Mouse (Mus musculus) macrophage (primary cell): ENCODE data around the gene Scaf11. TPM values are rescaled to one million over a fixed set of nuclear protein-coding genes. Genes with fewer than 3 reads are reported as not detected.

Source experiments
- H3K27ac ChIP-seq: fragments of 350-480 bp; formaldehyde crosslinking; 2 replicates; pipeline ENCODE4 v1.9.0; 2021
- H3K36me3 ChIP-seq: fragments of 350-480 bp; formaldehyde crosslinking; 2 replicates; pipeline ENCODE4 v1.9.0; 2021; ENCODE audit errors: inconsistent target
- H3K4me3 ChIP-seq: fragments of 350-480 bp; formaldehyde crosslinking; 2 replicates; pipeline ENCODE4 v1.9.0; 2021; ENCODE audit errors: inconsistent target
- H3K79me2 ChIP-seq: fragments of 350-480 bp; formaldehyde crosslinking; 2 replicates; pipeline ENCODE4 v1.9.0; 2021; ENCODE audit errors: inconsistent target
- WGBS: methylation state at CpG from one replicate; pipeline ENCODE4 v1.1.7; 2026; ENCODE audit warnings: inconsistent platforms; ENCODE audit not compliant: missing documents; 5-methylcytosine and 5-hydroxymethylcytosine counted together
- polyA plus RNA-seq: library from polyadenylated mRNA; stranded (reverse); fragments of 250-400 nt; gene quantifications from 3 replicates; pipeline ENCODE4 v1.2.4, GENCODE M21; 2018; ENCODE audit warnings: inconsistent platforms

Gene Scaf11
- polyA plus RNA-seq, 1 experiment from 2014 or later, result 51.0 TPM

DNA sequence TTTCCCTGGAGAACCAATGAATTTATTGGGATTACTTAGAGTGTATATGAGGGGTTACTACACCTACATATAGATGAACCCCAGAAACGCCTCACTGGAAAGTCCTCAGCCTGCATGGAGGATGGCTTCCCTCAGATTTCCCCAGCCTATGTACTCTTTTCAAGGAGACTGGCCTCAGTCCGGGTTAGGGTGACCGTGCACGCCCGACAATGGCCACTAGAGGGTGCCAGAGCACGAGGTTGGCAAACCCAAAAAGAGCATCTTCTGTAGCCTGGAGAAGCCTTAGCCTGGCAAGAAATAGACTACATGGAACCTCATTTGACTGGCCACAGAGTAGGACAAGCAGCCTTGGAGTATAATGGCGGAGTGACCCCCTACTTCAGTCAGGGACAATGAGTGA, 15.7 kb upstream of the Scaf11 start:
- no peak overlapping the region for H3K4me3 ChIP-seq
- H3K36me3 ChIP-seq, result no peaks in the 10 kb centered on the region
- 28% methylated on average over 7 of the region's 7 CpGs for WGBS
- H3K79me2 ChIP-seq, result no peaks in the 10 kb centered on the region
- no peak overlapping the region for H3K27ac ChIP-seq

DNA sequence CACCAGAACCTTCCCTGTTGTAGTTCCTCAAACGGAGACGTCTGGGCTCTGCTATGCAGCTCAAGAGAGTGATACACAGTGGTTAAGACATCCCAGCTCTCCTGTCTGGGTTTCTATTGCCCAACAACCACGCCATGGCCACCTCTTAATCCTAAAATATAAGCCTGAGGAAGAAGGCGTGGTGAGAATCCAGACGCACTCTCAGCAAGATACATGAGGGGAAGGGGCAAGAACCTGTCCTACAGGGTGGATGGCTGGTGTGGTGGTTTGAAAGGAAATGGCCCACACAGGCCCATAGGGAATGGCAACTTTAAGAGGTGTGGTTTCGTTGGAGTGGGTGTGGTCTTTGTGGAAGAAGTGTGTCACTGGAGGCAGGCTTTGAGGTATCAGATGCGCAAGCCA, 14.9 kb upstream of the Scaf11 start:
- Histone ChIP-seq H3K27ac (peak overlapping the region; percentile 81), H3K4me3 (no peak overlapping the region), H3K36me3 (no peaks in the 10 kb centered on the region), H3K79me2 (no peaks in the 10 kb centered on the region)
- WGBS, result 36% methylated on average over 7 of the region's 7 CpGs

DNA sequence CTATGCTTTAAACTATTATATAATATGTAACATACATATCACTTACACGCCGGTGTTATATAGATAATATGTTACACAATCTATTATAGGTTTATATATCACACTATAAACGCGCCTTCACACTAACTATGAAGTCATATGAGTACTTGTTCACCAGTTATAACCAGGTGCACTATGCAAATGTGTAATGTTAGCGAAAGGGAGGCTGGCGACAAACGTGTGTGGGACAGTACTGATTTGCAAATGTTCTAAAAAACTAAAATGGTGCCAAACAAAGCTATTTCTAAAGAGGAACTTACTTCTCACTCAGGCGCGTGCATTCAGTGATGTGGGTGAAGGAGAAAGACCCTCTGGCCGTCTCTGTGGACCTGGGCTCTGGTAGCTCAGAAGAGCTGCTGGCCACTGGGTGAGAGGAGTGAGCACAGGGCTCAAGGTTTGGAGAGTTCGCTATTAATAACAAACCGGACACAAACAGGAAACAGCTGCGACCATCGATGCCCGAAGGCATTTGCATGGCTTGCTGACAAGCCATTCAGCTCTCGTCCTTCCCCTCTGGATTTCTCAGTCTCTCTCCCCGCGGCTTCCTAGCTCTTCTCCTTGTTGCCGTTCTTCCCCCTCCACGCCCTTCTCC, 13.8 kb upstream of the Scaf11 start:
- H3K4me3 ChIP-seq, result peak overlapping the region; percentile 10; the same call in 1 of the 2 replicates
- no peaks in the 10 kb centered on the region for H3K79me2 ChIP-seq
- H3K27ac ChIP-seq, result peak overlapping the region; percentile 81
- H3K36me3 ChIP-seq, result no peaks in the 10 kb centered on the region
- 21% methylated on average over 20 of the region's 20 CpGs for WGBS

DNA sequence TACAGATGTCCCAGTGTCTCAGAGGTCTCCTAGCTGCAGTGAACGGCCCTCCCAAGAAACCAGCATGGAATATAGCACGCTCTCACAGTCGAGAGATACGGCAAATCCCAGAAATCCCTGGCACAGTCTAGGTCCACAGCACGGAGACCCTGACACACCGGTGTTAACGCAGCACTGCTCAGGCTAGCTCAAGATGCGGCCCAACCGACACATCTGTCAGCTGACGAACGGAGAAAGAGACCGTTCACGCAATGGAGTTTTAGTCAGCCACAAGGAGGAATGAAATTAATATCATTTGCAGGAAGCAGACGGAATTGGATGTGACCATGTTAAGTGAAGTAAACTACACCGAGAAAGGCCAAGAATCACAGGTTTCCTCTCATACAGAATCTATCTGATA, 13.3 kb upstream of the Scaf11 start:
- WGBS, result 95% methylated on average over 15 of the region's 15 CpGs
- H3K79me2 ChIP-seq, result no peaks in the 10 kb centered on the region
- peak overlapping the region; percentile 81 for H3K27ac ChIP-seq
- H3K36me3 ChIP-seq, result no peaks in the 10 kb centered on the region
- H3K4me3 ChIP-seq, result no peak overlapping the region

DNA sequence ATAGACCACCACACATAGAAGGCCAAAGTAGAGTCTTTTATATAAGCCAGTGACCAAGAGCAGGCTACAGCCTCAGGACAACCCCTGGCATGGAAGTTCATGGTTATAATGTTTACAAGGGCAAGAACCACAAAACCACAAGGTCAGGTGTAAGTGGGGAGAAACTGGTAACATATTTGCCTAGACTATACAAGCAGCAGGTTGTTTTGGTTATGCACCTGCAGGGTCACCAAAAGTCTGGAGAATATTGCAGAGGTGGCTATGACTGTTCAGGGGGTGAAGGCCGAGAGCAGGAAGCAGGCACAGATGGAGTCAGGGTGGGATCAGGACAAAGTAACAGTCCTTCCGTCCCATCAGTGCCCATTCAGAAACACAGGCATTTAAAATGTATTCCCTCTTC, 7.7 kb upstream of the Scaf11 start:
- no peaks in the 10 kb centered on the region for H3K36me3 ChIP-seq
- WGBS, result 100% methylated on average over 2 of the region's 2 CpGs
- no peak overlapping the region for H3K27ac ChIP-seq
- no peaks in the 10 kb centered on the region for H3K79me2 ChIP-seq
- no peak overlapping the region for H3K4me3 ChIP-seq

DNA sequence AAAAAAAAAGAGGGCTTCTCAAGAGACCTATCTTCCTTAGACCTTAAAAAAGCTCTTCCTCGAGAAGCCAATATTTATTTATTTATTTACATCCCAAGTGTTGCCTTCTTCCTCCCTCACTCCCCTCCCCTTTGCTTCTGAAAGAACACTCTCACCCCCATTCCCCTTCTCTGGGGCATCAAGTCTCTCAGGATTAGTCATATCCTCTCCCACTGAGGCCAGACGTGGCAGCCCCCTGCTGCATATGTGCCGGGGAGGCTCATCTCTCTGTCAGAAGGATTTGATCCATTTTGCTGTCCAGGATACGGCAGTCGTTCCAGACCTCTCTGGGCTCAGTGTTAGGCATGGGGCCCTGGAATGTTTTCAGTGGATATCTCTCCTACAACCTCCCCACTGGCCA, 7.2 kb upstream of the Scaf11 start:
- Histone ChIP-seq H3K79me2 (peaks cover under 1% of the 10 kb centered on the region; the same call in 1 of the 2 replicates), H3K27ac (no peak overlapping the region), H3K4me3 (no peak overlapping the region), H3K36me3 (no peaks in the 10 kb centered on the region)
- WGBS, result 88% methylated on average over 5 of the region's 5 CpGs

DNA sequence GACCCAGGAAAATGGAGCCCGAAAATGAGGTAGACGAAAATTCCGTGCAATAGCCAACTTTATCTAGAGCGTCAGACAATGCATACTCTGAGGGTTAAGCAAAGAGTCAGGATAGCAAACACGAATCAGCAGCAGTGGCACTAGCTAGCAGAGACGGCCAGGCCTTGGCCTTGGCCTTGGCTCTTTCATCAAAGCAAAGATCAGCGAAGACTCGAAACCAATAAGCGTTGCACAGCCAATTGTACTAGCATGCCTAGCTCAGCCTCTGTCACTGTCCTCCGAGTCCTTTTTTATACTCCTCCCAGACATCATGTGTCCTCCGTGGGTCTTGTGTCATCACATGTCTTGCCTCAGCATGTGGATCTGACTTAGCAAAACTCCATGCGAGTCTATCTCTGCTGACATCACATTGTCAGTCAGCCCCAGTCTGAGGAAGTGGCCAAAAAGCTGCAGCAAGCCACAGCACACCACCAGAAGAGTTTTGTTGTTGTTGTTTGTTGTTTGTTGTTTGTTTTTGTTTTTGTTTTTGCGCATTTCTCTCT, 5.8 kb upstream of the Scaf11 start:
- peak overlapping the region; percentile 73 for H3K27ac ChIP-seq
- no peak overlapping the region for H3K4me3 ChIP-seq
- H3K36me3 ChIP-seq, result no peaks in the 10 kb centered on the region
- peaks cover 3% of the 10 kb centered on the region; the same call in 1 of the 2 replicates for H3K79me2 ChIP-seq
- 75% methylated on average over 13 of the region's 13 CpGs for WGBS

DNA sequence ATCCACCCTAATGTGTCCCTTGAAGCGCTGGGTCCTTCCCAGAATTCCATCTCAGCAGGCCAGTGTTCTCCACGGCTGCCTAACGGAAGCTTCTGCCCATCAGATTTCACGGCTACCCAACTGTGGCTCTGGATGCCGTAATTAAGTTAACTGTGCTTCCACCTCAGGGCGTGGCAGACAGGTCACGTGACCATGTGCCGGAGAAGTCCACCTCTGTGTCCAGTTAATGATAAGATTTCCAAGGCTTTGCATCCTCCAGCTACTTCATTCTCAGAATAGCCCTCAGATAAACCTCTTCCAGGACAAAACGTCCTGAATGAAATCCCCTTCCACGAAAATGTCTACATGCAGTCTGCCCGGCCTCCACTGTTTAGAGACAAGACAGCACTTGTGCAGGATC, 4.4 kb upstream of the Scaf11 start:
- 96% methylated on average over 11 of the region's 11 CpGs for WGBS
- no peak overlapping the region for H3K27ac ChIP-seq
- H3K36me3 ChIP-seq, result no peaks in the 10 kb centered on the region
- H3K4me3 ChIP-seq, result no peak overlapping the region
- H3K79me2 ChIP-seq, result peaks cover 3% of the 10 kb centered on the region; the same call in 1 of the 2 replicates

DNA sequence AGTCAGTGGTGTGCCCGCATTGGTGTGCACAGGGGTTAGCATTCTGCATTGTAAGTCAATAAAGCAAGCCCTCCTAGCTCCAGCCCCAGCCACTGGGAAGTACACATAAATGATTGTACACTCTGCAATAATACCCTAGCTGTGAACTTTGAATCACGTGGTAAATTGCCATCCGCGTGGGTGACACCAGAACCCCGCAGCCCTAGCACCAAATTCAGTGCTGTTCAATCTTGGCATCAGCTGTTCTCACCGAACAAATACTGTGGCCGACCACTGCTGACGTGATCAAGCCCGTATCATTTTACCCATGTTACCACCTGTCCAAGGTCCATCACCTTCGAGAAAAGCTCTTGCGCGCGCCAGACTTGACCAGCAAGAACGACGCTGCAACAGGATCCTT, 3.2 kb upstream of the Scaf11 start:
- no peak overlapping the region for H3K27ac ChIP-seq
- WGBS, result 93% methylated on average over 15 of the region's 15 CpGs
- H3K36me3 ChIP-seq, result no peaks in the 10 kb centered on the region
- H3K4me3 ChIP-seq, result no peak overlapping the region
- peaks cover 13% of the 10 kb centered on the region for H3K79me2 ChIP-seq

DNA sequence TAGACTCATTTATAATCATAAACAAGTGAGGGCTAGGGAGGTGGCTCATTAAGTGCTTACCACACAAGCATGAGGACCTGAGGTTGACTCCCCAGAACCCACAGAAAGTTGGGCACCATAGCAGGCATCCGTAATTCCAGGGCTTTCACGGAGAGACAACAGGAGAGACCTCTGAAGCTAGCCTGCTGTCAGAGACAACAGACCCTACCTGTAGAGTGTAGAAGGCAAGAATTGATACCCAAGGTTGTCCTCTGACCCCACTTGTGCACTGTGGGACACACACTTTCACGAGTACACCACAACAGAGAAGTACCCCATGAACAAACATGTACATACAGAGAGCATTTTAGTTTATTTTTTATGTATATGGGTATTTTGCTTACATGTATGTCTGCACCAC, 2.0 kb upstream of the Scaf11 start:
- Histone ChIP-seq H3K27ac (no peak overlapping the region), H3K4me3 (no peak overlapping the region), H3K36me3 (no peaks in the 10 kb centered on the region)

DNA sequence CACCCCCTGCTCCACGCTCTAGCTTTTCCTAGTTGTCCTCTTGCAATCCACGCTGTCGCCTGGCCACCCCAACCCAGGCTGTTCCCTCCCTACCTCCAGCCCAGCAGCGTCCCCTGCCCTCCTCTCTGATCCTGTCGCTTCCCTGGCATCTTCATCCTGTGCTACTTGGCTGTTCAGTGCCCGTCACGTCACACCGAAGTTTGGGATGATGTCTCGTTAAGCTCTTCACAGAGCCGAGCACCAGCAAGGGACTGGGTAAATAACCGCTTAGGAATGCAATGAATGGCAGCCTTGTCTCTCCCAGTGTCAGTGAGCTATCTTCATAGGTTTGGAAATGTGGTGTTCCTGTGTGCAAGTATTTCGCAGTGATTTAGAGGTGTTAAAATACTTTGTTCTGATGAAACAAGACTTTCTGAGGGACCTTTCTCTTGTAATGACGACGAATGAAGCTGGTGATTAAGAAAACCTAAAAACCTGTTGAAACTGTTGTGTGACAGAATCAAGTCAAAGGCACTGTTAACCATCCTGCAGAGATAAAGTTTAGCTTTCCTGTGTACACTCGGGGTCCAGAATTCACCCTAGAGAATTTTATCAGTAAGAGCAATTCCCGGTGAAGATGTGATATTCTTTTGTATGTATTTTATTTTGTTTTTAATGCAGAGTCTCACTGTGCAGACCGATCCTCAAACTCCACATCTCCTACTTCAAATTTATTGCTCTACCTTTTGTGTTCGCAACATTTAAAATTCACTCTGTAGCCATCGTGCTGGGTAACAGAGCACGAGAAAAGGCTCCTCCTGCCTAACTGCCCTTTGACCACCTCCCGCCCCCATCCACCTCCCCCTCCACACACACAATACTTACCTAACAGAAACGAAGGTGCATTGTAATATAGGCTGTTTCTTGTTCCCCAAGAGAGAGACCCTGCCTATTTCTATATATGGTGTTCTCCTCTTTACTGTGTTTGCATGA, 1.2 kb upstream of the Scaf11 start:
- H3K36me3 ChIP-seq, result no peaks in the 10 kb centered on the region
- peak overlapping the region; percentile 76 for H3K4me3 ChIP-seq
- peaks cover 33% of the 10 kb centered on the region for H3K79me2 ChIP-seq
- WGBS, result 13% methylated on average over 19 of the region's 22 CpGs
- peak overlapping the region; percentile 89 for H3K27ac ChIP-seq

More for the DNA sequence above, 2.0 kb upstream of the Scaf11 start:
- peaks cover 26% of the 10 kb centered on the region for H3K79me2 ChIP-seq
- 93% methylated on average over 3 of the region's 3 CpGs for WGBS

DNA sequence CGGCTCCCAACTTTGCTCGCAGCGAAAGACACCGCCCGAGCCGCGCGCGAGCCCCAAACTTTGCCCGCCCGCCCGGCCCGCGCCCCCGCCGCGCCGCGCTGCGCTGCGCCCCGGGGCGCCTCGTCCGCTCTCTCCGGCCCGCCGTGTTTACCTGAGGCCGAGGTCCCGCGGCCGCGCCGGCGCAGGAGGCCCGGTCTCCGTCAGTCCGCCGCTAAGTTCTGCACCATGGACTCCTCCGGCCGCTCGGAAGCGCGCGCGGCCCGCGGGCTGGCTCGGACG, 253 bp downstream of the Scaf11 start:
- H3K36me3 ChIP-seq, result no peaks in the 10 kb centered on the region
- no peak overlapping the region for H3K27ac ChIP-seq
- H3K4me3 ChIP-seq, result no peak overlapping the region
- peaks cover 48% of the 10 kb centered on the region for H3K79me2 ChIP-seq
- 1% methylated on average over 47 of the region's 50 CpGs for WGBS

DNA sequence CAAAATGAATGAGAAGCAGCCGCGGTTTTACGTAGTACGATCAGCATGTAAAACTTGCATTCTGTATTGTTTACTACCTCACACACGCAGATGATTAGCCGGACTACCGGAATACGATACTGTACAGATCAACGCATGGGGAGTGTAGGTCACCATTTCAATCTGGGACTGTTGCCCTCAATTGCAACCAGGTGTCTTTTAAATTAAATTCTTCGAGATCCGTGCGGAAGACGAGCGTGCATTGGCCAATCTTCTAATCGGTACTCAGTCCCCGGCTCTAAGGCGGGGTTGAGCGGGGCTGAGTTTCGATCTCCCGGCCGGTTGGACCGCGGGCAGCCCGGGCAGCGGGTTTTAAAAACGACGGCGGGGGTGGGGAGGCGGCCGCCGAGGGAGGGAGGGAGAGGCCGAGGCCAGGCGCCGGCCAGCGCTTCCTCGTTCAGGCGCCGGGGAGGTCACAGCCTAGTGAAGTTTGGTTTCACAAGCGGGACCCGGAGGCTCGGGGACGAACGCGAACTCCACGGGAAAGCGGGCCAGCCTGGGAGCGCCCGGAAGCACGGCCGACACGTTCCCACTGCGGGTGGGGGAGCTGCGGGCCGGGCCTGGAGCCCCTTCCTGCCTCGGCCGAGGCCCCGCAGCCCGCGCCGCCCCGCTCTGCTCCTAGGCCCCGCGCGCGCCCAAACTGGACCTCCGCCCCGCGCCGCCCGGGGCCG, 747 bp downstream of the Scaf11 start:
- Histone ChIP-seq H3K79me2 (peaks cover 53% of the 10 kb centered on the region), H3K27ac (peak overlapping the region; percentile 48), H3K36me3 (no peaks in the 10 kb centered on the region), H3K4me3 (peak overlapping the region; percentile 71)
- under 1% methylated on average over 58 of the region's 71 CpGs for whole genome bisulfite sequencing

DNA sequence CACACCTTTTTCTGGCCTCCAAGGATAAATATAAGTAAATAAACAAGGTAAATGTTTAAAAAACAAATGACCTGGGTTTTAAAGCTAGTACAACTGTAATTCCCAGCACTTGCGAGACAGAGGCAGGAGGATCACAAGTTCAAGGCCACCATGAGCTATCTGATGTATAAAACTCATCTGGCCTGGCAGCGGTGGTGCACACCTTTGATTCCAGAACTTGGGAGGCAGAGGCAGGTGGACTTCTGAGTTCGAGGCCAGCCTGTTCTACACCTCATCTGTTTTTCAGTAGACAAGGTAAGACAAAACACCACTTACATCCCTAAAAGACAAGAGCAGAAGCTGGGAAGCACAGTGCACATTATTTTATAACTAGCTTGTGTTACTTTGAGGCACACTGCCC, 2.4 kb downstream of the Scaf11 start:
- H3K27ac ChIP-seq, result no peak overlapping the region
- peaks cover 69% of the 10 kb centered on the region for H3K79me2 ChIP-seq
- no peak overlapping the region for H3K4me3 ChIP-seq
- H3K36me3 ChIP-seq, result no peaks in the 10 kb centered on the region
- WGBS, result 88% methylated on average over 3 of the region's 3 CpGs

DNA sequence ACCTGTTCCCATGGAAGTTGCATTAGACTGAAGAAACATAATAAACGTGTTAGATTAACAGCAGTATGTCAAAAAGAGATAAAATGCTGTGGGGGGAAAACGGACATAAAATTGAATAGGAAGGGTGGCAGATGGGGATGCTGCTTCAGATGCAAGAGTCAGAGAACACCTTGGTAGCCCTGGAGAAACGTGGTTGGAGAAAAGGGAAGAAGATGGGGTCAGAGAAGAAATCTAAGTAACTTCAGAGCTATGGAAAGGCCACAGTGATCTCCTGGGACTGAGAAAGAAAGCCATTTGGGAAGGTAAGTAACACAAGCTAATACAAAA, 3.3 kb downstream of the Scaf11 start:
- H3K4me3 ChIP-seq, result no peak overlapping the region
- H3K36me3 ChIP-seq, result no peaks in the 10 kb centered on the region
- H3K79me2 ChIP-seq, result peaks cover 76% of the 10 kb centered on the region
- no peak overlapping the region for H3K27ac ChIP-seq
- 51% methylated on average over 3 of the region's 3 CpGs for WGBS
